Mouse (Mus musculus): ENCODE measurements at regions not wholly inside any gene's neighbourhood (a gene's known extent, or its start where the extent isn't known, plus 50 kb on each side); places are given as distances from the start of the nearest gene placed in this dataset.

DNA sequence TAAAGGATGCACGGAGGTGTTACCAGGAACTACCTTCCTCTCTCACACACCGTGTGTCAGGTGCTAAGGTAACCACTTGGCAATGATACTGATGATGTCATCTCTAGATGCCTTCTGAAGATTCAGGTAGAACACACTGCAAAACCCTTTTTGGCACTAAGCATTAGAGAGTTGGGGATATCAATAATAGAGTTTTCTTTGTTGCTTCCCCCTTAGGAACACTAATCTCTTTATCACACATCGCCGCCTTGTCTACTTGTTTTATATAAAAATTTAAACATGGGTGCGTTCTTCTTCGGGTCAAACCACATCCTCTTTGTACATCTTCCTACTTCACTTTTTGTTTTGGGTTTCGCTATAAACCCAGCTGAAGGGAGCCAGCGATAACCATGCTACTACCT is 346.4 kb downstream of the Cog6 start:
- Histone ChIP-seq H3K9me3 (replicated peaks; ENCODE audit: control insufficient read depth, low read length) (no peaks in the 10 kb centered on the region), H3K9ac (ENCODE audit: low read depth, low read length) (no peak overlapping the region), H3K4me2 (ENCODE audit: low read depth, low read length) (no peak overlapping the region), H3K36me3 (ENCODE audit: control insufficient read depth, insufficient read depth) (no peaks in the 10 kb centered on the region), H3K4me1 (ENCODE audit: control insufficient read depth, low read depth, low read length) (no peaks in the 10 kb centered on the region), H3K27ac (ENCODE audit: low read length) (no peak overlapping the region), H3K27me3 (ENCODE audit: control insufficient read depth, insufficient read depth, low read depth, low read length) (no peaks in the 10 kb centered on the region), H3K4me3 (ENCODE audit: low read depth, low read length) (no peak overlapping the region)
- ATAC-seq (ENCODE audit: low read depth): no peak
- WGBS (ENCODE audit: insufficient replicate concordance): 79% methylated on average over 8 of the region's 8 CpGs

DNA sequence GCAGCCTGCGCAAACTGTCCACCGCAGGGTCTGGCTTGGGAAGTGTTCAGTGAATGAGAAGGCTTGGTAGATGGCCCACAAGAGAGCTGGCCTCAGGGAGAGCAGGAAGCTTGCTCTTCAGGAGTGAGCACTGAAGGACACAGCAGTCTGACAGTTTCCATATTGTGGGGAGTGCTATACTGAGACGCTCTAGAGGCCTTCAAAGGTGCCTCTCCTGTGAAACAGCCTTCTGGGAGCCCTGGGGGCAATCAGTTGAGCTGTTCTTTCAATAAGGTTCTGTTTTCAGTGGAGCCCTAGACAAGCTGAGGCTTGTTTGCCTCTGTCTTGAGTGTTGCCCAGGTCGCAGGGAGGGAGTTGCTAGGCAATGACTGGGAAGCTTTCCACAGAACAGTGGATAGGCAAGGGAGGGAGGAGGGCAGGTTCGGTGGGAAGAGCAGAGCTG is 353.9 kb downstream of the Cog6 start:
- Histone ChIP-seq H3K4me2 (ENCODE audit: low read depth, low read length) (no peak overlapping the region), H3K9me3 (replicated peaks; ENCODE audit: control insufficient read depth, low read length) (no peaks in the 10 kb centered on the region), H3K27me3 (ENCODE audit: control insufficient read depth, insufficient read depth, low read depth, low read length) (no peaks in the 10 kb centered on the region), H3K4me1 (ENCODE audit: control insufficient read depth, low read depth, low read length) (no peaks in the 10 kb centered on the region), H3K9ac (ENCODE audit: low read depth, low read length) (no peak overlapping the region), H3K4me3 (ENCODE audit: low read depth, low read length) (no peak overlapping the region), H3K36me3 (ENCODE audit: control insufficient read depth, insufficient read depth) (no peaks in the 10 kb centered on the region), H3K27ac (ENCODE audit: low read length) (no peak overlapping the region)
- no peak for ATAC-seq (ENCODE audit: low read depth)
- WGBS (ENCODE audit: insufficient replicate concordance): 62% methylated on average over 5 of the region's 5 CpGs

- H3K4me1 ChIP-seq (ENCODE audit: control insufficient read depth, low read depth, low read length): no peaks in the 10 kb centered on the region
- no peak overlapping the region for H3K4me3 ChIP-seq (ENCODE audit: low read depth, low read length)
- no peak overlapping the region for H3K9ac ChIP-seq (ENCODE audit: low read depth, low read length)
- 70% methylated on average over 15 of the region's 15 CpGs for WGBS (ENCODE audit: insufficient replicate concordance)
- ATAC-seq (ENCODE audit: low read depth): no peak
- no peaks in the 10 kb centered on the region for H3K27me3 ChIP-seq (ENCODE audit: control insufficient read depth, insufficient read depth, low read depth, low read length)
- H3K9me3 ChIP-seq (replicated peaks; ENCODE audit: control insufficient read depth, low read length): no peaks in the 10 kb centered on the region
- H3K4me2 ChIP-seq (ENCODE audit: low read depth, low read length): no peak overlapping the region
- H3K27ac ChIP-seq (ENCODE audit: low read length): no peak overlapping the region
- H3K36me3 ChIP-seq (ENCODE audit: control insufficient read depth, insufficient read depth): no peaks in the 10 kb centered on the region
Measured at GRCm38 (mm10) chr3:52662164-52662908, 354.7 kb downstream of the Cog6 start.

- ATAC-seq (ENCODE audit: low read depth): peak; percentile 87
- 38% methylated on average over 5 of the region's 5 CpGs for WGBS (ENCODE audit: insufficient replicate concordance)
- no peak overlapping the region for H3K27ac ChIP-seq (ENCODE audit: low read length)
Measured at GRCm38 (mm10) chr3:52653006-52653405, 364.0 kb downstream of the Cog6 start.

GRCm38 (mm10) chr3:52652476-52652870 is 364.6 kb downstream of the Cog6 start:
- H3K36me3 ChIP-seq (ENCODE audit: control insufficient read depth, insufficient read depth): no peaks in the 10 kb centered on the region
- H3K9me3 ChIP-seq (replicated peaks; ENCODE audit: control insufficient read depth, low read length): no peaks in the 10 kb centered on the region
- no peak overlapping the region for H3K9ac ChIP-seq (ENCODE audit: low read depth, low read length)
- H3K4me2 ChIP-seq (ENCODE audit: low read depth, low read length): no peak overlapping the region
- WGBS (ENCODE audit: insufficient replicate concordance): 60% methylated on average over 2 of the region's 2 CpGs
- H3K27ac ChIP-seq (ENCODE audit: low read length): no peak overlapping the region
- H3K27me3 ChIP-seq (ENCODE audit: control insufficient read depth, insufficient read depth, low read depth, low read length): no peaks in the 10 kb centered on the region
- H3K4me1 ChIP-seq (ENCODE audit: control insufficient read depth, low read depth, low read length): no peaks in the 10 kb centered on the region
- peak; percentile 52; the same call in 1 of the 2 replicates for ATAC-seq (ENCODE audit: low read depth)
- no peak overlapping the region for H3K4me3 ChIP-seq (ENCODE audit: low read depth, low read length)

More at GRCm38 (mm10) chr3:52653006-52653405, 364.0 kb downstream of the Cog6 start:
- Histone ChIP-seq H3K9me3 (replicated peaks; ENCODE audit: control insufficient read depth, low read length) (no peaks in the 10 kb centered on the region), H3K4me1 (ENCODE audit: control insufficient read depth, low read depth, low read length) (no peaks in the 10 kb centered on the region), H3K9ac (ENCODE audit: low read depth, low read length) (no peak overlapping the region), H3K36me3 (ENCODE audit: control insufficient read depth, insufficient read depth) (no peaks in the 10 kb centered on the region), H3K4me2 (ENCODE audit: low read depth, low read length) (no peak overlapping the region), H3K4me3 (ENCODE audit: low read depth, low read length) (no peak overlapping the region), H3K27me3 (ENCODE audit: control insufficient read depth, insufficient read depth, low read depth, low read length) (no peaks in the 10 kb centered on the region)

GRCm38 (mm10) chr3:52651862-52652475 is 365.1 kb downstream of the Cog6 start:
- Histone ChIP-seq H3K36me3 (ENCODE audit: control insufficient read depth, insufficient read depth) (no peaks in the 10 kb centered on the region), H3K9ac (ENCODE audit: low read depth, low read length) (no peak overlapping the region), H3K4me2 (ENCODE audit: low read depth, low read length) (no peak overlapping the region), H3K27me3 (ENCODE audit: control insufficient read depth, insufficient read depth, low read depth, low read length) (no peaks in the 10 kb centered on the region), H3K27ac (ENCODE audit: low read length) (no peak overlapping the region), H3K4me1 (ENCODE audit: control insufficient read depth, low read depth, low read length) (no peaks in the 10 kb centered on the region), H3K4me3 (ENCODE audit: low read depth, low read length) (no peak overlapping the region), H3K9me3 (replicated peaks; ENCODE audit: control insufficient read depth, low read length) (no peaks in the 10 kb centered on the region)
- WGBS (ENCODE audit: insufficient replicate concordance): 50% methylated on average over 7 of the region's 7 CpGs
- ATAC-seq (ENCODE audit: low read depth): no peak

DNA sequence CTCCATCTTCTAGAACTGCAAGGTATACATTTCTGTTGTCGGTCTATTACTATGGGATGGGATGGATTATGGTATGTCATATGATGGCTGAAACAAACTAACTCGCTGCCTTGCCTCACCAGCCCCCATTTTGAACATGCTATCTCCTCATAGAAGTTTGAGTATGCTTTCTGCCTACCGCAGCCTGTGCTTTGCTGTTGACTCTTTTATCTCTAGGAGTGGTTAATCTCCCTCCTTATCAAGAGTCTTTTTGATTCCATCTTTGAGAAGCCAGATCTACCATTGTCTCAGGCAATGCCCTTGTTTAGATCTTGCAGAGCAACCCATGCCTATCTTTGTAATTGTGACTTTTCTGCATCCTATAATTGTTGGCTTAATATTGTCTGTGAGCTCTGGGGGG is 367.0 kb downstream of the Cog6 start:
- Histone ChIP-seq H3K4me2 (ENCODE audit: low read depth, low read length) (no peak overlapping the region), H3K4me3 (ENCODE audit: low read depth, low read length) (no peak overlapping the region), H3K36me3 (ENCODE audit: control insufficient read depth, insufficient read depth) (no peaks in the 10 kb centered on the region), H3K9ac (ENCODE audit: low read depth, low read length) (no peak overlapping the region), H3K27me3 (ENCODE audit: control insufficient read depth, insufficient read depth, low read depth, low read length) (no peaks in the 10 kb centered on the region), H3K4me1 (ENCODE audit: control insufficient read depth, low read depth, low read length) (no peaks in the 10 kb centered on the region), H3K9me3 (replicated peaks; ENCODE audit: control insufficient read depth, low read length) (no peaks in the 10 kb centered on the region), H3K27ac (ENCODE audit: low read length) (no peak overlapping the region)
- no peak for ATAC-seq (ENCODE audit: low read depth)
- 73% methylated on average over 3 of the region's 3 CpGs for WGBS (ENCODE audit: insufficient replicate concordance)

DNA sequence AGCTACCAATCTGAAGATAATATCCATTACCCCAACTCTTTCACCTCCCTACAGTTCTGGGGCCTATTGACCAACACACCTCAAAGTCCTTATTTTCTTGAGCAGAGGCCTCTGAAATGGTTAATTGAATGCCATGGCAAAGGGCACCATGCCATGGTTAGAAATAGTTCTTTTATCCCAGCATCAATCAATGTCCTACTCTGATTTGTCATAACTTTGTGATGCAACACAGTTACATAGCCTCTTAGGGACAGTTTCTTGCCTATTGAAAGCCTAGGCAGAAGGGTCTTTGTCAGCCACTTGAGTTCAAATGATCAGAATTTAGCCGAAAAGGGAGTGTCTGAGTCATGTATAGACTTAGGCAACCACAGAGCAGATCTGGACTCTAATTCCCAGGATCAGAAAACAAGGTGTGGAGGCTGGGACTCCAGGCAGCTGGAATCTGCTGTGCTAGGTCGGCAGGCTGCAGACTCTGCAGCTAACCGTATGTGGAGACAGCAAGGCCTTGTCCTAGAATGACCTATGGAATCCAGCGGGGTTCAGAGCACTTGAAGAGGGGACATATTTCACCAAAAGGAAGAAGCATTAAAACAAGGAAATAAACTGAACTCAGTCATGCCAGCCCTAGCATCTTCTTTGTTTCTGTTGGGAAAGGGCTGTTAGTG is 368.1 kb downstream of the Cog6 start:
- 63% methylated on average over 4 of the region's 4 CpGs for WGBS (ENCODE audit: insufficient replicate concordance)
- H3K4me3 ChIP-seq (ENCODE audit: low read depth, low read length): no peak overlapping the region
- no peak overlapping the region for H3K27ac ChIP-seq (ENCODE audit: low read length)
- no peak for ATAC-seq (ENCODE audit: low read depth)
- no peak overlapping the region for H3K9ac ChIP-seq (ENCODE audit: low read depth, low read length)
- no peaks in the 10 kb centered on the region for H3K36me3 ChIP-seq (ENCODE audit: control insufficient read depth, insufficient read depth)
- H3K4me1 ChIP-seq (ENCODE audit: control insufficient read depth, low read depth, low read length): no peaks in the 10 kb centered on the region
- H3K9me3 ChIP-seq (replicated peaks; ENCODE audit: control insufficient read depth, low read length): no peaks in the 10 kb centered on the region
- H3K4me2 ChIP-seq (ENCODE audit: low read depth, low read length): no peak overlapping the region
- H3K27me3 ChIP-seq (ENCODE audit: control insufficient read depth, insufficient read depth, low read depth, low read length): no peaks in the 10 kb centered on the region

GRCm38 (mm10) chr3:52647900-52648299 is 369.1 kb downstream of the Cog6 start:
- Histone ChIP-seq H3K9ac (ENCODE audit: low read depth, low read length) (no peak overlapping the region), H3K4me3 (ENCODE audit: low read depth, low read length) (no peak overlapping the region), H3K9me3 (replicated peaks; ENCODE audit: control insufficient read depth, low read length) (no peaks in the 10 kb centered on the region), H3K27me3 (ENCODE audit: control insufficient read depth, insufficient read depth, low read depth, low read length) (no peaks in the 10 kb centered on the region), H3K36me3 (ENCODE audit: control insufficient read depth, insufficient read depth) (no peaks in the 10 kb centered on the region), H3K27ac (ENCODE audit: low read length) (no peak overlapping the region), H3K4me1 (ENCODE audit: control insufficient read depth, low read depth, low read length) (no peaks in the 10 kb centered on the region), H3K4me2 (ENCODE audit: low read depth, low read length) (no peak overlapping the region)
- no peak for ATAC-seq (ENCODE audit: low read depth)
- WGBS (ENCODE audit: insufficient replicate concordance): 68% methylated on average over 5 of the region's 5 CpGs
